Mouse (Mus musculus) megakaryocyte-erythroid progenitor cell, adult 5 weeks (primary cell): ENCODE results near the gene Tlr5. TPM values are rescaled to one million over a fixed set of nuclear protein-coding genes. Genes with fewer than 3 reads are reported as not detected.

Experiments
- polyA plus RNA-seq: library from polyadenylated mRNA; stranded (reverse); fragments of >175 nt; gene quantifications from 2 replicates; pipeline ENCODE4 v1.2.3, GENCODE M21; 2012

Tlr5 gene
- polyA plus RNA-seq = 0.03 and 0.05 TPM in 2 replicates

DNA sequence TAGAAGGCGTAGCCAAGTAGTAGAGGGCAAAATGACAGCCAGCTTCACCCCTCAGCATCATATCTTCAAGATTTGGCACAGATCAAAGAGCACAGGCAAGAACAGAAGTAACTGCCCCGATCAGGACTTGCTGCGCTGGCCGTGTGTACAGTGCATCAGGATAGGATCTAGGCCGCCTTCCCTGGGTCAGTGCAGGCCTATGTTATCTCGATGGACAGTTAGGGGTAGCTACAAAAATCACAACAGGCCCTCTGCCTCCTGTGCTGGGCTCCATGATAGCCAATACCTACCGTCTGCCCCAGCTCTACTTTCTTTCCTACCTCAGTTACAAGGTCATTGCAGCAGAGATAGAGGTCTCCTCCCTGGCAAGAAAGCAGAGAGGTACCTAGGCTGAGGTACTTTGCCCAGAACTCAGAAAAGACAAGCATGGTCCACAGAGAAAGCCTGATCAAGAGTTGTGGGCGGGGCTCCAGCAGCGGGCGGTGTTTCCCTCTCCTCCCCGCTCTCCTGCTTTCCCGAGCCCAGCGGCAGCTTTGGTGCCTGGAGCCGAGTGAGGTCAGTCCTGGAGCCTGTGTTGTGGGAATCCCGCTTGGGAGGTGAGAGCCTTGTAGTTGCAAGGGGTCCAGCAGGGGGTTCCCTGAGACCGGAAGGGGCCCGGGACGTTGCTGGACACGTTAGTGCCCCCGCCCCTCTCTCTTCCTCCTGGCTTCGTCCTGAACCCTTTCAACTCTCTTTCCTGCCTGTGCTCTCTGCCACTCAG, at the start of gene Tlr5:
Tlr5 (plus strand) TSS at position 502 of the 760 bp plus-strand sequence.

Other genes starting within 250 kb of the Tlr5 start
- gene Ccdc185, start 205.6 kb upstream of the Tlr5 start, polyA plus RNA-seq = not detected in 2 replicates
- gene Susd4, start 190.9 kb upstream of the Tlr5 start, polyA plus RNA-seq = 0.12 TPM in 1 of 2 replicates, not detected in the other